Mouse (Mus musculus) layer of hippocampus, adult 11-12 months (tissue): Measurements from ENCODE around the gene Akt2.
A peak's percentile ranks its signal among the peaks of the same experiment; 100 is the strongest.

Experiments used
- DNase-seq: peaks from one replicate; pipeline ENCODE4 v3.0.0; 2022; ENCODE audit warnings: low spot score

Gene Akt2

DNA sequence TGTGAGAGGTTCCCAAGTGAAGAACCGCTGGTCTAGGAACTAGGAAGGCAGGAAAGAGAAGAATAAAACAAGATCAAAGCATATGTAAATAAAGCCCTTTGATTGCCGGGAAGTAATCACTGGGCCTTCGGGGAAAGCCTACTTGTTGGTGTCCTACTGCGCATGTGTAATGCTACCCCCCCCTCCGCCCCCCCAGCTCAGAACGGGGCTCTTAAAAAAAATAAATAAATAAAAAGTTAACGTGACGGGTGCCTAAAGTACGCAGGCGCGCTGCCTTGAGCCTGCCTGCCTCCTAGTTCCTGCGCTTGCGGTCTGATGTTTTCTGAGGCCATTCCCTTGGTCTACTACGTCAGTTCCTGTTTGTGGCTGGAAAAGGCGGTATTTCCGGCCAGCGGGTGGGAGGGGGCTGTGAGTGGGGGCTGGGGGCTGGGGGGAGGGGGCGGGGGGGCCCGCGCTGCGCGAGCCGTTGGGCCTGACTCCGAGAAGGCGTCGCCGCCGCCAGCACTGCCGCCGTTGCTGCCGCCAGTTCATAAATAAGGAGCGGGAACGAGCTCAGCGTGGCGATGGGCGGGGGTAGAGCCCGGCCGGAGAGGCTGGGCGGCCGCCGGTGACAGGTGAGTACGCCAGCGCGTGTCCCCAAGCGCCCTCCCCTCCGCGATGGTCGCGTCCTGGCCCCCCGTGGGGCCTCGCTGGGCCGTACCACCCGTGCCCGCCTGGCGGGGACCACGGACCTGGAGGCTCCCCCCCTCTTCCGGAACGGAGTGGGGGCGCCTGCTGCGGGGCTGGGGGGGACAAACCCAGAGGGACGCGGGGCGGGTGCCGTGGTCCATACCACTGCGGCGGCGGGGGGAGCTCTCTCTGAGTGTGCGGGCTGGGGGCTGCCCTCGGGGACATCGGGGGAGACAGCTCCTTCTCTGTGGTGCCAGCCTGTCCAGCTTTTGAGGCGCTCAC lies at the start of gene Akt2:
Gene Akt2 (plus strand): TSS at position 287 of the 951 bp plus-strand sequence.
- peak; percentile 94 for DNase-seq

DNA sequence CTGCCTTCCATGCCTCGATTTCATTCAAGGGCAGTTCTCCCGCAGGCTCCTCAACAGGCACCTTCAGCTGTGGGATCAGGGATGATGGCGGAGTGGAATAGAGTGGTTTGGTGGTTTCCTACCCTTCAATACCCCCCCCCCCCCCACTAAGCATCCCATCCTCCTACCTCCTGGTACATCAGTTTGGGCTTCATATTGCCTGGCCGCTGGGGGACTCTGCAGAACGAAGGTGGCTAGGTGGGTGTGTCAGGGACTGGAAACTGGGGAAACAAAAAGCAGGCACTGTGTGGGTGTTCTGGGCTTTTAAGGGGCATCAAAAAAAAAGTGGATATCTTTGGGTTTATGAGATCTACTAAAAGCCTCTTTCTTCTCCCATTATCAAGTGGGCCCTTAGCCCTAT lies 49.4 kb upstream of the Akt2 start:
- DNase-seq = no peak

DNA sequence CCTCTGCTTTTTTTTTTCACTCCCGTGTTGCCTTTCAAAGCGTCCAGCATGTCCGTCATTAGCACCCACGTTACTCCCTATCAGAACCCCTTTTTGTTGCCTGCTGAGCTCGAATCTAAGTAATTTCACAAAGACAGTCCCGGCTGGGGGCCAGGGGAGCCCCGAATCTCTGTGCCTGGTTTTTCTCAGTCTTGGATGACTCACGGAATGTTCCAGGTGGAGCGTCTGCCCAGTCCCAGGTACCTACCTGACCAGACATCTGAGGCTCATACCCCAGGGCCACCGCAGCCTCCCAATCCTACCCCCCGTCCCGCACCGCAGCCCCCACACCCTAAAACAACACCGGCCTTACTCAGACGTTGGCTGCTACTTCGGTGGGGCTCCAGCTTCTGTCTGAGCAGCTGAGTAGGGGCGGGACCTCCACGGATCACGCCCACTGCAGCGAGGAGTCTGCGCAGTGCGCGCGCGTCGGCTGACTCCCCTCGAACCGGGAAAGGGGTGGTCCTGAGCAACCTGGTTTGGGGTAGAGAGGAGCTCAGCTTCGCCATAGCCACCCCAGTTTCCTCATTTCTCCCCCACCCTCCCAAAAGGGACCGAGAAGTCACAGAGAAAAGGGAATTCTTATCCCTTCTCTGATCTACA lies 48.8 kb upstream of the Akt2 start:
- peak; percentile 91 for DNase-seq

DNA sequence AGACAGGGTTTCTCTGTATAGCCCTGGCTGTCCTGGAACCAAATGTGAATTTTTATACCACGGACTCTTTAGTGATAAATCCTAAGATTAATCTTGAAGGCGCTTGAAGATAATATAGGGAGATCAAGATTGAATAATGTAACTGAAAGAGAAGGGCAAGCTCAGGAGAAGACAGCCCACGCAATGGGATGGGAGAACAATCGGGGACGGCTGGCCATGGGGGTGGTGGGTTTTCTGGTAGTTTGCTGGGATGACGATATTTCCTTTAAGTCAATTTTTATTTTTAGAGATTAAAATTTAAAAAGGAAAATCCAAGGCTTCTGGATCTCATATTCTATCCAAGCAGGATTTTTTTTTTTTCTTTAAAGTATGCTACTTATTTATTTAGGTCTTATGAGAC lies 48.3 kb upstream of the Akt2 start:
- DNase-seq = no peak

DNA sequence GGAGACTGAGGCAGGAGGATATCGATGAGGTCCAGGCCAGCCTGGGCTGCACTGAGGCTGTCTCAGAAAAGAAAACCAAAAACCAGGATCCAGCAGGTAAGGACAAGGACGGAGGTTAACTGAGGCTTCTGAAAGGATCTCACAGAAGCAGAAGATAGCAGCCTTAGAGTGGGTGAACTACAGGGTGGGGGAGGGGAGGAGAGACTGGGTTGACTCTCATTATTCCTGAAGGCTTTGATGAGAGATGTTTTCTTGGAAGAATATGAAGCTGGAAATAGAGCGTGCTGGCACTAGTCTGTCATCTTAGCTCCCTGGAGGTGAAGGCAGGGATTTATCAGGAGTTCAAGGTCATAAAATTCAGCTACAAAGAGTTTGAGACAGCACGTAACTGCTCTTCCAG lies 47.5 kb upstream of the Akt2 start:
- no peak for DNase-seq

DNA sequence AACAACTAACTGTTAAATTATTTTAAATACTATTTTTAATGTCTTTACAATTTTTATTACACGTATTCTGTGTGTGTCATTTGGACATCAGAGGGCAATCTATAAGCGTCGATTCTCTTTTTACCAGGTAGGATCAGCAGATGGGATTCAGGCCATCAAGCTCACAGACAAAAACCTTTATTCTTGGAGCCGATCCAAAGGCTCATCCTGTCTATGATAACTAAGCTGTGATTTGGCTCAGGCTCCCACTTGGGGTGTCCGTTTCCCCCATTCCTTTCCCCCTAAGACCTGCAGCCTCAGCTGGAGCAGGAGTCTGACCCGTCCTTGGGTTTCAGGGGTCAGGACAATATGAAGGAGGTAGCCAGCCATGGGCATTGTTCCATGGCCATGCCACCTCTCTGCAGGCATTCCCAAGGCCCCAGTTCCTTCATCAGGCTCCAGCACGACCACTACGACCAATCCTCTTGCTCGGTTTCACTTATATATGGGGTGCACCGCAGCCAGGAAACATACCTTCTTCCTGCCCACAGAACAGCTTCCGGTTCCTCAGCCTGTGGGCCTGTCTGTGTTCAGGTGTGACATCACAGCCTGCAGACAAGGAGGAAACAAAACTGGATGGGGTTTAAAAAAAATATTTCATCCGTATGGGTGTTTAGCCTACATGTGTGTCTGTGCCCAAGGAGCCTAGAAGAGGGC lies 46.5 kb upstream of the Akt2 start:
- no peak for DNase-seq

DNA sequence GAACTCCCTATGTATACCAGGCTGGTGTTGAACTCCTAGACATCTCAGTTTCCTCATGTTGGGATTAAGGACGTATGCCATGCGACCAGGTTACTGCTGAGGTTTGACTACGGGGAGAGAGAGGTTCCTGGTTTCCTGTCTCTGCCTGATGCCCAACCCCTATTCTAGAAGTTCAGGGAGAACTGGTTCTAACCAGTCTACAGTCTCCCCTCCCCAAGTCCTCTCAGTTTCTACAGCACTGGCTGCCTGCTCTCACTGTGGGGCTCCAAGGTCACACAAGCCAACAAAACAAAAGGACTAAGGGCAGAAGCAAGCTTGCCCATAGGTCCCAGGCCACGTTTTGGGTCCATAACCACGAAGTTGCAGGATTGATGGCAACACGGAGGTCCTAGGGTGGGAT lies 41.8 kb upstream of the Akt2 start:
- no peak for DNase-seq

DNA sequence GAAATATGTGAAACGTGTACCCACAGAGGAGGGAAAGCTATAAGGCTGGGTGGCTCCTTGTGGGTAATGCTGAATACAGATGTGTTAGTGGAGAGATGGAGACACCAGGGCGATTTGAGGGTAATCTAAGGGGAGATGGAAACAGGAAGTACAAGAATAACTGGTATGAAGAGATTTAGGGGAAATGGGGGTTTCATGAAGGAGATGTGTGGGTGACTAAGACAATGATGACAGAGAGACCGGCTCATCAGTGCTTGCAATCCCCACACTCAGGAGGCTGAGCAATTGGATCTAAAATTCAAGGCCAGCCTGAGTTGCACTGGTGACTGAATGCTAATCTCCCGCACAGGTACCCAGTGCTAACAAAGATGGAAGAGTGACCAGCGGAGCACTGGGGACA lies 39.3 kb upstream of the Akt2 start:
- no peak for DNase-seq

DNA sequence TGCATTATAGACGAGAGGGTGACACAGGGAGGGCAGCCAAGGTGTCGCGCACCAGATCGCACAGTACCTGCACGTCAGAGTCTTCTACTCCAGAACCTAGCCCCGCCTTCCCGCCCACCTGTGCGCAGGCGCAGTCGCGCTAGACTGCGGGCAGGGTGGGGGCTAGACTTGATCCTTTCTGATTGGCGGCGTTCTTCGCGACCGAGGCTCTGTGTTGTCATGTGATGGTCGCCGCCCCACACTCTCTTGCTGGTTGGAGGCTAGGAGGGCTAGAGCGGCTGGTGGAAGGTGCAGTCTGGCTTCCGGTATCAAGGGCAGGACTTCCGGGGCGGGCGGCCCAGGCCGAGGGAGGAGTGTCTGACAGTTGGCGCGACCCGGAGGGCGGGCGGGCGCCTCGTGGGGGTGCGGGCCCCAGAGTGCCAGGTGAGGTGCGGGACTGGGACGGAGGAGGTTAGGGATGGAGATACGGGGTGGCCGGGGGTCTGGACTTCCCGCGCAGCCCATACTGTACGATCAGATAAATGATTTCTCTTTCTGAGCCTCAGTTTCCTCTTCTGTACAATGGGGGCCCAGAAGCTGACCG lies 38.3 kb upstream of the Akt2 start, which contains the start of the genes Pld3 and 2310022A10Rik:
Gene Pld3 (minus strand): TSS at position 288 of the 583 bp plus-strand sequence.
Gene 2310022A10Rik (plus strand): TSS at position 303 of the 583 bp plus-strand sequence.
- peak; percentile 98 for DNase-seq

DNA sequence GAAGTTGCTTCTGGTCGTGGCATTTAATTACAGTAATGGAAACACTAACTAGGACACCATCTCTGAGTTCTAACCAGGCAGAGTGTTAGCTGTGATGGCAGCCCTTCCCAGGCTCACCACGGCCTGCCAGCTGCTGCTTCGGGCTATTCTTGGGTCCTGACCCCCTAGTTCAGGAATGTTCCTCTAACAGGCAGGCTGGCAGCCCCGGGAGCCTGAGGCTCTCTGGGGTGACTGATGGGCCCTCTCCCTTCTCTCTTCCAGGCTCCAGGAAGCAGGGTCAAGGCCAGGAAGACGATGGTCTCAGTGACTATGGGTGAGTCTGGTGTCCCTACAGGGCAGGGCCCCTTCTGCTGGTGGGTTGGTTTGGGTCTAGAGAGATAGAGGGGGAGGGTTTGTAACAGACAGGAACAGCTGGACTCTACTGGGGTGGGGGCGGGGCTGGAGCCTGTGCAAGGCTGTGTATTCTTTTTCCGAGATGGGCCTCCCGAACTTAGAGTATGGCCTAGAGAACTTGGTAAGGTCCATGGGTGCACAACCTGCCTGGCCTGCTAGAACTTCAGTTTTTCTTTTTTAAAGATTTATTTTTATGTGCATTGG lies 31.0 kb upstream of the Akt2 start:
- DNase-seq = no peak

DNA sequence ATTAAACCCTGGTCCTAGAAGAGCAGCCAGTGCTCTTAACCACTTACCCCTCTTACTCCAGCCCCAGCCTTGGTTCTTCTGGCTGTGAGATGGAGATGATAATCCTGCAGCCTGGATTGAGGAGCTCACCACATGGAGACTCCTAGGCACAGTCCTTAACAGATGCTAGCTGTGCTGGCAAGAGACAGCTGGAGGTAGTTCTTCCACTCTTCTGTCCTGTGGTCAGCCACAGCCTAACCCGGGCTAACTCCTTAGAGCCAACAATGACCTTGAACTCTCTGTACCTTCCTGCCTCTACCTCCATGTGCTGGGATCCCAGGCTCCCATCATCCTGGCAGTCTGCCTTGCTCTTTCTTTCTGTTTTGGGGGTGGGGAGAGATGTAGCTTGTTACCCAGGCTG lies 30.4 kb upstream of the Akt2 start:
- DNase-seq = no peak

DNA sequence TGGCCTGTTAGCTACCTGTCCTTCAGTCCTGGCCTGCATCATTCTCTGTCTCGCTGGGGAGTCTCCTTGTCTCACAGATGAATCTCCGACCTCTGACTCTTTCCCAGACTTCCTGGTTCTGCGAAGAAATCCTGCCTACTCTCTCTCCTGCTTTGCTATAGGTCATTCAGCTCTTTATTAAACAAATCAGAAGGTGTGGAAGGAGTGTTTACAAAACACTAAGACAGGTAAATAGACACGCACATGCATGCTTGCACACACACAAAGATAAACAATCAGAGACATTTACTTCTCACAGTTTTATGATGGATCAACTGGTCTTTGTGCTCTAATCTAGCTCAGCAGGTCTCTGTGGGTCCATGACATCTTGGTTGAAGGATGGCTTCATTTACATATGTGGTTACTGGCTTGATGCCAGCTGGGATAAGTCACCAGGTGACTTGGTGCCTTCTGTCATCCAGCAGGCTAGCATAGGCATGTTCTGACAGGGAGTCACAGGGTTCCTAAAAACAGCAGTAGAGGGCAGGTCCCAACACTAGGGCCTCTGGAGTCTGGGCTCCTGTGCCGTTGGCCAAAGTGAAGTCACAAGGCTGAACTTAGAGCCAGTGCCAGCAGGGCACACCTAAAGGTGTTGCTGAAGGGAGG lies 21.6 kb upstream of the Akt2 start:
- no peak for DNase-seq

DNA sequence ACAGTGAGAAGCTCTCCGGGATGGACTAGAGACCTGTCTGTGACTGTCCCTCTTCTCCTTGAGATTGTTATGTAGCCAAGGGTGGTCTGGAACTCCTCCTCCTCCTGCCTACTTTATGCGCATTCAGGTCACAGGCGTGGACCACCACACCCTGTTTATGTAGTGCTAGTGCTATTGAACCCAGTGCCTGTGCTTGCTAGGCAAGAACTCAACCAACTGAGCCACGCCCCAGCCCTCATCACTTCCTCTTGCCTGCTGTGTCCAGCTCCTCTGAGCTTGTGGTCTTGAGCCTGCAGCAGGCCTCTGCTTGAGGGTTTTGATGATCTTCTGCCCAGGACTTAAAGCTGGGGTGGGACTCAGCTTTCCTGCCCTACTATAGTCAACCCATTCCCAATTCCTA lies 19.2 kb upstream of the Akt2 start:
- DNase-seq = no peak

DNA sequence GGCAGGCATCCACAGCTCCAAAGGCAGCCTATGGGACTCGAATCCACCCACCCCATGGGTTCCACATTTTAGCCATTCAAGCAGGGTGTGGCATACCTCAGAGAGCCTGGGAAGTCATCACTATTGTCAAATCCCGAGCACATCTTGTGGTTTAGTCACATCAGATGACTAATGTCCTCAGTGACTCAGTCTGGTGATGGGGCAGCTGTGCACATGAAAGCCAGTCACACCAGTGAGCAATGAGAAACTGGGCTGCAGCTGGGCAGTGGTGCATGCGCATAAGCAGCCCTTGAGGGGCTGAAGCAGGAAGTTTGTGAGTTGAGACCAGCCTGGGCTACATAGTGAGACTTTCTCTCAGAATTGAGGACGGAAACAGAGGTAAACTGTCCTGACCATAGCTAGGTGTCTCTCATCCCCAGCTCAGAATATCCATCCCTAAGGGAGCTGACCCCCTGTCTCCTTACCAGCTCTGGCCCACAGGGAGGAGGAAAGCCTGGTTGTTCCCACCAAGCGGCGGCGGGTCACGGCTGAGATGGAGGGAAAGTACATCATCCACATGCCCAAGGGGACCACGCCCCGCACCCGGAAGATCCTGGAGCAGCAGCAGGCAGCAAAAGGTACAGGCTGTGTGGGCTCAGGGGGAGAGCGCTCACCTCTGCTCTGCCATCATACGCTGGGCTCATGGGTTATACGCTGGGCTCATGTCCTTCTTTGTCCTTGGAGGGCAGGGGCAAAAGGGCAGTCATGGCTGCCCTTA lies 17.1 kb upstream of the Akt2 start:
- no peak for DNase-seq

DNA sequence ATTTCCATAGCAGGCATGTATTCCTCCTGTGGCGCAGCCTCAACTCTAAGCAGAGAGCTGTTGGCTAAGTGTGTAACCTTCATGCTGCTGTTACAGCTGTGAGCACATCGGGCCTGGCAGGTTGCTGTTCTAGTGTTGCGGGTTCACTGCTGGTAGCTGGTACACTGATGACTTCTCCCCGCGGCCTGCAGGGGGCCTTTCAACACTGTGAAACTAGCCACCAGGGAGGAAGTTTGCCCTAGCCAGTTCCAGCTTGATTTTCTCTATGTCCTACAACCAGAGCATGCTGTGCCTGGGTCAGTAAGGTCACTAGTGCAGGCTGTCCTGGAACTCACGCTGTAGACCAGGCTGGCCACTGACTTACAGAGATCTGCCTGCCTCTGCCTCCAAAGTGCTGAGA lies 14.4 kb upstream of the Akt2 start:
- peak; percentile 50 for DNase-seq

DNA sequence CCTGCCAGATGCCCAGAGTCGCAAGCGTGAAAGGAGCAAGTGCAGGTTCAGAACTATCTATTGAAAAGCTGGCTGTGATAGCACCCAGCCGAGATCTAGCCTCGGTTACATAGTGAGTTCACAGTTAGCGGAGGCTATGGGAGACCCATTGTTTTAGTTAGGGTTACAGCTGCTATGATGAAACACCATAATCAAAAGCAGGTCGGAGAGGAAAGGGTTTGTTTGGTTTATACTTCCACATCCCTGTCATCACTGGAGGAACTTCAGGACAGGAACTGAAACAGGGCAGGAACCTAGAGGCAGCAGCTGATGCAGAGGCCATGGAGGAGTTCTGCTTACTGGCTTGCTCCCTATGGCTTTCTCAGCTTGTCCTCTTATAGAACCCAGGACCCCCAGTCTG lies 13.8 kb upstream of the Akt2 start:
- DNase-seq = no peak

DNA sequence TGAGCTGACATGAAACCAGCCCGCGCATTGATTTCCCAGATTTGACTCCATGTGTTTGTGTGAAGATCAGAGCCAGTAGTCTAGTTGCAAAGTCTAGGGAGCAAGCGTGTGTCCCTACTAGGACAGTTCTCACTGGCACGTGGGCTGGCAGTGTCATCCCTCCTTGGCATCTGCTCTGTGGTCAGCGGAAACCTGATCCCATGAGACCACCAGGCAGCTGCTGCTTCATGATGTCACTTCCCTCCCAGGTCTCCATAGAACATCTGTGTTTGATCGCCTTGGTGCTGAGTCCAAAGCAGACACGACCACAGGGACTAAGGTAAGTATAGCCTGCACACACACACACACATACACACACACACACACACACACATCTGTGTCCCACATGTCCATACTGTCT lies 12.9 kb upstream of the Akt2 start:
- no peak for DNase-seq

DNA sequence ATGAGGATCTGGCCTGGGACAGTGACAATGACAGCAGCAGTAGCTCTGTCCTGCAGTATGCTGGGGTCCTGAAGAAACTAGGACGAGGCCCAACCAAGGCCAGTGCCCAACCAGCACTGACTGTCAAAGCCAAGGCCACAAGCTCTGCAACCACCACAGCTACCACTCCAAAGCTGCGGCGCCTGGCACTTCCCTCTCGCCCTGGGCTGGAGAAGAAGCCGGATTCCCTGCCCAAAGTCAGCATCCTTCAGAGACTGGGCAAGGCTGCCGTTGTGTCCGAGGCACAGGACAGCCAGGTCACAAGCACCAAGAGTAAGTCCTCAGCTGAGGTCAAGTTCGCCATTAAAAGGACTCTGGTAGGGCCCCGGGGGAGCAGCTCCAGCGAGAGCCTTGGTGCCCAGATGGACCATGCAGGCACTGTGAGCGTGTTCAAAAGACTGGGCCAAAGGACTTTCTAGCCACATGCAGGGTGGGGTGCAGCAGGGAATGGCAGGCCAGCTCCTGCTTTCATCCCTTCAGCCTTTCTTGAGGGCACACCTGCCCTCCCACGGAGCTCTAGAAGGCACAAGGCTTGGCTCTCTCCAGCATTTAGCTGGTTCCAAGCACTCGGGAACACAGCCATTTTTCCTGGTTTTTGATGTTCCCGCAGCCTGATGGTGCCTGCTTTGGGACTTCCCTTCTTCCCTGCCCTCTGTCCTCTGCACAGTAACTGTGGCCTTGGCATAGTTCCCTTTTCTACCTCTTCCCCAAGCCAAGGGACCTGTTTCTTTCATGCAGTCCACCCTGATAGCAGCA lies 10.8 kb upstream of the Akt2 start:
- no peak for DNase-seq

DNA sequence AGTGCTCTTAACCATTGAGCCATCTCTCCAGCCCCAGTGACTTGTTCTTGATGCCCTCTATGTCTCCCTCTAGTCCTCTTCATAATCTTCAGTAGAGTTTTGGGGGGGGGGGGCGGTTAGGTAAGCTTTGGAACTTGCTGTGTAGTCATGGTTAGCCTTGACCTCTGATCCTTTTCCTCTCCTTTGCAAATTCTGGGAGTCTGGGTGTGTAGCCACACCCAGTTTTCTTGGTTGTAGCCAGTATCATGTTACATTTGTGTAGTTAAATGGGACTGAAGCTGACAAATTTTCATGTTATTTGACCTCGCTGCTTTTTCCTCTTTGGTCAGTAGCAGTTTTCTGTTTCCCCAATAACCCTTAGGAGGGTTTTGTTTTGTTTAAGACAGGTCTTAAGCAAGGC lies 4.5 kb upstream of the Akt2 start:
- DNase-seq = no peak

DNA sequence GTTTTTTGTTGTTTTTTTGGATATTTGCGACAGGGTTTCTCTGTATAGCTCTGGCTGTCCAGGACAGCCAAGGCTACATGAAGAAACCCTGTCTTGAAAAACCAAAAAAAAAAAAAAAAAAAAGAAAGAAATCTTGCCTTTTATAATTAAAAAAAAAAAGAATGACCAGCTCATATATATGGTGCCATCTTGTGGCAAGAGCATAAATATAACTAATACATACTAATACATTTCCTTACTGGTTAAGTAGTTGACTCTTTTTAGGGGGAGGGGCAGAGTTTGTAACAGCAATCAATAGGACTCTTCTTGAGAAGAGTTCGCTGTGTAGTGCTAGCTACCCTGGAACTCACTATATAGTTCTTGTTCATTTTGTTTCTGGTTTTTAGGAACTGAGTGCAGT lies 3.6 kb upstream of the Akt2 start:
- DNase-seq = no peak
